Mouse (Mus musculus) heart, postnatal 0 days (tissue): ENCODE measurements around the gene Epn2. TPM values are rescaled to one million over a fixed set of nuclear protein-coding genes. Genes with fewer than 3 reads are reported as not detected.

Experiments
- ATAC-seq: fragments of 200-750 bp; cut with Nextera tagmentation; 2 replicates; pipeline ENCODE4 v1.8.0; 2017; ENCODE audit warnings: low read depth, moderate number of reproducible peaks, moderate library complexity; ENCODE audit not compliant: insufficient read depth
- DNase-seq: peaks from one replicate; pipeline ENCODE4 v3.0.0-alpha.2; 2016; ENCODE audit warnings: low spot score
- H3K27ac ChIP-seq: fragments of 300-500 bp; sonication (generic); 2 replicates; pipeline ENCODE4 v1.5.1; 2014; ENCODE audit warnings: low read depth, mild to moderate bottlenecking
- H3K27me3 ChIP-seq: fragments of 300-500 bp; sonication (generic); 2 replicates; pipeline ENCODE4 v1.6.1; 2014; ENCODE audit warnings: low read length, mixed read lengths; ENCODE audit not compliant: control insufficient read depth, insufficient read depth
- H3K36me3 ChIP-seq: fragments of 300-500 bp; sonication (generic); replicated peaks from 2 replicates; pipeline ENCODE4 v1.6.1; 2014; ENCODE audit warnings: low read length, mixed read lengths; ENCODE audit not compliant: control insufficient read depth, insufficient read depth
- H3K4me1 ChIP-seq: fragments of 300-500 bp; sonication (generic); 2 replicates; pipeline ENCODE4 v1.6.1; 2014; ENCODE audit warnings: antibody characterized with exemption; ENCODE audit not compliant: control insufficient read depth, insufficient read depth
- H3K4me2 ChIP-seq: fragments of 300-500 bp; sonication (generic); 2 replicates; pipeline ENCODE4 v1.6.1; 2014; ENCODE audit warnings: low read depth, mild to moderate bottlenecking, low read length, moderate library complexity
- H3K4me3 ChIP-seq: fragments of 300-500 bp; sonication (generic); 2 replicates; pipeline ENCODE4 v1.5.1; 2014; ENCODE audit warnings: low read depth, low read length
- H3K9ac ChIP-seq: fragments of 300-500 bp; sonication (generic); replicated peaks from 2 replicates; pipeline ENCODE4 v1.6.1; 2014; ENCODE audit warnings: low read depth, low read length, mixed read lengths
- H3K9me3 ChIP-seq: fragments of 300-500 bp; sonication (generic); replicated peaks from 2 replicates; pipeline ENCODE4 v1.6.1; 2016; ENCODE audit warnings: low read length; ENCODE audit not compliant: control insufficient read depth
- CTCF ChIP-seq: IDR thresholded peaks from 2 replicates; pipeline ENCODE4 v1.5.1; 2016; ENCODE audit warnings: antibody characterized with exemption, control low read depth, low read depth
- EP300 ChIP-seq: IDR thresholded peaks from 2 replicates; pipeline ENCODE4 v1.6.1; 2016; ENCODE audit warnings: antibody characterized with exemption, low read depth
- WGBS: fragments of 180-500 bp; shearing (Covaris S2); extraction: QIAGEN DNeasy Blood & Tissue Kit; methylation state at CpG from one replicate; pipeline ENCODE4 v1.1.7; 2014; 5-methylcytosine and 5-hydroxymethylcytosine counted together
- polyA plus RNA-seq: library from polyadenylated mRNA; unstranded; fragments of >200 nt; fragmentation: Nextera tagmentation; extraction: Ambion mirVana; gene quantifications from 2 replicates; pipeline ENCODE4 v1.2.1, GENCODE M21; 2015
- total RNA-seq: library from RNA; depleted of rRNA; stranded (reverse); fragments of >200 nt; gene quantifications from 2 replicates; pipeline ENCODE4 v1.2.3, GENCODE M21; 2014; ENCODE audit warnings: low replicate concordance

Gene Epn2
- total and polyA plus RNA-seq, 2 experiments from 2014 or later: 19.3 to 21.3 TPM

DNA sequence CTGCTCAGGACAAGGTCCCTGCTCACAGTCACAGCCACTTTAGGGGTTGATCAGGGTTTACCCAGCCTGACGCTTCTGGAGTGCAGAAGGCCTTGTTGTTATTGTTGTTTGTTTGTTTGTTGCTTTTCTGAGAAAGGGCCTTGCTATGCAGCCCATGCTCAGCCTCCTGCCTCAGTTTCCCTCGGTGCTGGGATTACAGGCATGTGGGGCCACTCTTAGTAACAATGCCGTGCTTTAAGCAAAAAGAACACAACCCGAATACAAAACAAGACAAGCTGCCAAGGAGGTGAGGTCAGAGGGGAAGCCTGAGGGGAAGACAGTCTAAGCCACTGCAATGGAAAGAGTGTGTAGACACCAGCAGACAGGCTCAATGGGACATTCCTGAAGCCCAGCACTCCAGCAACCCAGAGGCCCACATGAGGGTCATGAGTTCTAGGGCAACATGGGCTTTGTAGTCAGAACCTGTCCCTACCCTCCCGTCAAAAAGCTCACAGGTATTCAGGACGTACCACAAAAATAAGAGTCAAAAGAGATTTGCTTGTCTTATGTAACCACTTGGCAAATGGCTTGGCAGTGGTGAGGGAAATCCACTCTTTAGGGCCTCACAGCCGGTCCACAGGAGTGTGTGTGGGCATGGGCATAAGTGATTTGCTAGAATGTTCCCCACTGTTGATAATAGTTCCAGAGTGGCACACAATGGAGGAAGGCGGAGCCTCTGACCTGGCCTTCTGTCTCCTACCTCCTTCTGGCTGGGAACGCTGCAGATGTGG lies 37.2 kb upstream of the Epn2 start:
- peak overlapping the region; percentile 47 for H3K27ac ChIP-seq
- no peaks in the 10 kb centered on the region for H3K36me3 ChIP-seq
- TF ChIP-seq CTCF (no peak), EP300 (no peak)
- 68% methylated on average over 9 of the region's 9 CpGs for WGBS
- H3K4me1 ChIP-seq: peaks cover 21% of the 10 kb centered on the region
- no peak overlapping the region for H3K4me2 ChIP-seq
- ATAC-seq (no peak), DNase-seq (no peak)
- no peaks in the 10 kb centered on the region for H3K9me3 ChIP-seq
- H3K27me3 ChIP-seq: no peaks in the 10 kb centered on the region
- H3K4me3 ChIP-seq: no peak overlapping the region
- H3K9ac ChIP-seq: no peak overlapping the region

DNA sequence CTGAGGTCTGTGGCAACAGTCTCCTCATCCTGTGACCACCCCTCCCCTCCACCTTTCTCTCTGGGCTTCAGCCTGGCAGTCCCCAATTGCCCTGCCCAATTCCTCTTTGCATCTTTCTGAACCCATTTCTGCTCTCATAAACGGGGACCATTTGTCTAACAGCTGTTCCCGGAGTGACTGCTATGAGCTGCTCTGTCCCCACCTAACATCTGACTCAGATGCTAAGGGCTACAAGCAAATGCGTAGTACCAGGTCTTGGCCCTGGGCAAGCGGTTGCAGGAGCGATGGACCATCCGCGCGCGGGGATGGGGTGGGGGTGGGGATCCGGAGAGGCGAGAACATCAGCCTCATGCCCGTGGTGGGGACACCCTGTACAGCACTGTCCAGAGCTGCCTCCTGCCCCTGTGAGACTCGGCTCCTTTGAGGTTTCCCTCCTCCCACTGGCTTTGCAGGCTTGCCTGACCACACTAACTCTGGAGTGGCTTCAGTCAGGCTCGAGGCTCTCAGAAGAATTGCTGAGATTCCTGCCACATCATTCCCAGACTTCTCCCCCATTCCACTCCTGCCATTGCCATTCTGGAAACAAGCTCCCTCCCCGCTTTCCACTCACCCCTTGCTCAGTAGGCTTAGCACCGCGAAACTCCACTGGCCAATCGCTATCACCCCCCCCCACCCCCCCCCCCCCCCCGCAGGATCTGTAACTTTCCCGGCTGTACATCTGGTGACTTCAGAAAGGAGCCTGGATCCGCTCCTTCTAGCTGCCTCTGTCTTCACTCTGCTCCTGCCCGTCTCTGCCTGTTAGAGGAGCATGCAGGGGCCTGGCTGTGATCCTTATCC lies 36.4 kb upstream of the Epn2 start:
- Histone ChIP-seq H3K4me3 (peak overlapping the region; percentile 22; the same call in 1 of the 2 replicates), H3K9me3 (no peaks in the 10 kb centered on the region), H3K36me3 (no peaks in the 10 kb centered on the region), H3K27ac (peak overlapping the region; percentile 67), H3K27me3 (no peaks in the 10 kb centered on the region), H3K4me1 (peaks cover 21% of the 10 kb centered on the region), H3K4me2 (peak overlapping the region; percentile 49), H3K9ac (peak overlapping the region; percentile 6)
- 5% methylated on average over 19 of the region's 22 CpGs for WGBS
- ATAC-seq (peak; percentile 15; the same call in 1 of the 2 replicates), DNase-seq (peak; percentile 24)
- TF ChIP-seq CTCF (no peak), EP300 (no peak)

DNA sequence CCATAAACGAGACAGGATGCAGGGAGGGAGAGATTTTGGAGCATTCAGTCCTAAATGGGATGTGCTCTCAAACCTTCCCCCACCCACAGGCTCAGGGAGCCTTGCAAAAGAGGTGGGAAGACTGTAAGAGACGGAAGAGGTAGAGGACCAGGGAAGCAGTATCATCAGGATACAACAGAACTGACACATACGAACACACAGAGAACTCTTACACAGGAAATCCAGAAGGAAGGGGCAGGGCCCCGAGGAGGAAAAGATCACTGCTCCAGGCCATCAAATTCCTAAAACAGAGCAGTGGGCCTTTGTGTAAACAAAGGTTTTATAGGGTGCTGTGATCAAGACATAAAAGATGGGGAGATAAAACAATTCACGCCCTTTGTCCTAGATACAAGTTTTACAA lies 34.9 kb upstream of the Epn2 start:
- H3K9ac ChIP-seq: no peak overlapping the region
- H3K4me1 ChIP-seq: peaks cover 21% of the 10 kb centered on the region; the same call in 1 of the 2 replicates
- H3K27ac ChIP-seq: peak overlapping the region; percentile 57
- DNase-seq (no peak), ATAC-seq (no peak)
- H3K36me3 ChIP-seq: no peaks in the 10 kb centered on the region
- no peak overlapping the region for H3K4me2 ChIP-seq
- no peak overlapping the region for H3K4me3 ChIP-seq
- WGBS: 56% methylated on average over 5 of the region's 5 CpGs
- H3K9me3 ChIP-seq: no peaks in the 10 kb centered on the region
- TF ChIP-seq EP300 (no peak), CTCF (no peak)
- H3K27me3 ChIP-seq: no peaks in the 10 kb centered on the region

DNA sequence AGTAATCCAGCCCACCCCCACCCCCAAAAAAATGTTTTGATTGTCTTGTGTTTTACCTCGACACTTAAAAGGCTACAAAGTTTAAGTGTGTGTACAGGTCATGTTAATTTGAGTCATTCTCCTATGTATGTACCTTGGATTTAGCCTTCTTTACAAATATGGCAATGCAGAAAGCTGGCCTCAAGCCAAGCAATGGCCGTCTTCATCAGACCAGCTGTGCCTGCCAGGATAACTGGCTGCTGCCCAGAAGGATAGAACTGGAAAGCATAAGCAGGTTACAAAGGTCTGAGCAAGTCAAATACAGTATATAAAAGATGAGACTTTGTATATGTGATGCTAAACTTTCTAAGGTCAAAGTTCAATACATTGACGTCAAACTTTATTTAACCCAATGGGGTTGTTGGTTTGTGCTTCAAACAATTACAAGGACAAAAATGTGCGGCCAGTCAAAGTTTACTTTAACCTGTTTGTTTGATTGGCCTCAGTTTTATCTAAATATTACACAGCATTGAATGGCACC lies 32.7 kb upstream of the Epn2 start:
- Histone ChIP-seq H3K4me3 (no peak overlapping the region), H3K4me1 (peaks cover 21% of the 10 kb centered on the region; the same call in 1 of the 2 replicates), H3K27me3 (no peaks in the 10 kb centered on the region), H3K9me3 (no peaks in the 10 kb centered on the region), H3K36me3 (no peaks in the 10 kb centered on the region), H3K9ac (no peak overlapping the region), H3K27ac (no peak overlapping the region), H3K4me2 (no peak overlapping the region)
- no peak for DNase-seq
- no peak for TF ChIP-seq EP300
- ATAC-seq: no peak
- WGBS: 64% methylated on average over 4 of the region's 4 CpGs

DNA sequence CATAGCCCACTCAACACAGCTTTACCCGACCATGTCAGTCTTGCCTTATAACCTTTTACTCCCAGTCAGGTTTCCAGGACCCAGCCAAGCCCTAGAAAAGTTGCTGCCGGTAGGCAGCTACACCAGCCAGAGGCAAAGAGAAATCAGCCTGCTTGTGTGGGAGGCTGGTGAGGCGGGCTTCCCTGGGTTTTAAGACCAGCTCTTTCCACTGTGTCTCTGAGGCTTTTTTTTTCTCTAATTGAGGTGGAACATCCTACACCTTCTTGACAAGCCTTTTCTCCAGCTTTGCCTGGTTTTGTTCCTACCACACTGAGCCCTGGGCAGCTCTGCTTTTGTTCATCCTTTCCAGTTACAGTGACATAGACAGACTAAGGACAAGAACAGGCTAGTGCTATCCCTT lies 31.7 kb upstream of the Epn2 start:
- H3K4me3 ChIP-seq: no peak overlapping the region
- WGBS: 66% methylated on average over 3 of the region's 3 CpGs
- H3K36me3 ChIP-seq: no peaks in the 10 kb centered on the region

More for the DNA sequence above, 31.7 kb upstream of the Epn2 start:
- no peaks in the 10 kb centered on the region for H3K9me3 ChIP-seq
- H3K9ac ChIP-seq: no peak overlapping the region
- H3K4me1 ChIP-seq: peaks cover 12% of the 10 kb centered on the region; the same call in 1 of the 2 replicates
- H3K27ac ChIP-seq: 0 out of 2 replicates have a peak overlapping the region, but pooled peaks have one; percentile 11
- no peak for DNase-seq
- H3K4me2 ChIP-seq: no peak overlapping the region
- no peaks in the 10 kb centered on the region for H3K27me3 ChIP-seq
- TF ChIP-seq CTCF (no peak), EP300 (no peak)
- ATAC-seq: no peak
